Mouse (Mus musculus): Measurements from ENCODE around the gene Thrap3. TPM values are rescaled to one million over a fixed set of nuclear protein-coding genes. Genes with fewer than 3 reads are reported as not detected.
"Not testable (repeated sequence)": the region's sequence is repeated elsewhere in the genome, so short reads cannot be mapped to it uniquely, and the experiment has no call there.

The Thrap3 gene
- polyA plus RNA-seq, 1 experiment from 2014 or later: 130 TPM

GRCm38 (mm10) chr4:126187096-126187495 lies 15.5 kb downstream of the Thrap3 start:
- WGBS: 96% methylated on average over 3 of the region's 3 CpGs
- H3K27me3 ChIP-seq: no peaks in the 10 kb centered on the region
- ATAC-seq (ENCODE audit: low FRiP score, low read depth): no peak

GRCm38 (mm10) chr4:126183034-126183433 lies 19.5 kb downstream of the Thrap3 start:
- no peaks in the 10 kb centered on the region for H3K27me3 ChIP-seq
- H3K4me2 ChIP-seq: no peak overlapping the region
- 87% methylated on average over 5 of the region's 5 CpGs for WGBS
- peaks cover 20% of the 10 kb centered on the region for H3K36me3 ChIP-seq
- no peaks in the 10 kb centered on the region for H3K9me3 ChIP-seq
- no peak for ATAC-seq (ENCODE audit: low FRiP score, low read depth)
- H3K27ac ChIP-seq (replicated peaks): no peak overlapping the region
- no peak overlapping the region for H3K4me3 ChIP-seq
- no peaks in the 10 kb centered on the region for H3K4me1 ChIP-seq (replicated peaks)
- H3K9ac ChIP-seq: no peak overlapping the region

More at GRCm38 (mm10) chr4:126187096-126187495, 15.5 kb downstream of the Thrap3 start:
- H3K27ac ChIP-seq (replicated peaks): no peak overlapping the region
- no peak overlapping the region for H3K4me3 ChIP-seq
- H3K36me3 ChIP-seq: peaks cover 12% of the 10 kb centered on the region; the same call in 1 of the 2 replicates
- H3K4me2 ChIP-seq: no peak overlapping the region
- H3K9ac ChIP-seq: no peak overlapping the region
- H3K4me1 ChIP-seq (replicated peaks): no peaks in the 10 kb centered on the region
- no peaks in the 10 kb centered on the region for H3K9me3 ChIP-seq

GRCm38 (mm10) chr4:126181170-126181957 lies 21.2 kb downstream of the Thrap3 start:
- Histone ChIP-seq H3K27me3 (no peaks in the 10 kb centered on the region), H3K9me3 (no peaks in the 10 kb centered on the region), H3K4me2 (no peak overlapping the region), H3K9ac (no peak overlapping the region), H3K36me3 (peaks cover 33% of the 10 kb centered on the region), H3K4me1 (replicated peaks) (no peaks in the 10 kb centered on the region), H3K27ac (replicated peaks) (no peak overlapping the region), H3K4me3 (no peak overlapping the region)
- no peak for ATAC-seq (ENCODE audit: low FRiP score, low read depth)
- 57% methylated on average over 7 of the region's 7 CpGs for WGBS

GRCm38 (mm10) chr4:126175980-126176379 lies 26.6 kb downstream of the Thrap3 start:
- H3K9ac ChIP-seq, H3K9me3 ChIP-seq: not testable (repeated sequence)

GRCm38 (mm10) chr4:126173800-126174199 lies 28.8 kb downstream of the Thrap3 start:
- ATAC-seq (ENCODE audit: low FRiP score, low read depth): no peak
- 94% methylated on average over 5 of the region's 5 CpGs for WGBS

More at GRCm38 (mm10) chr4:126175980-126176379, 26.6 kb downstream of the Thrap3 start:
- H3K4me2 ChIP-seq; H3K27me3 ChIP-seq; H3K27ac ChIP-seq (replicated peaks); ATAC-seq (ENCODE audit: low FRiP score, low read depth); H3K4me1 ChIP-seq (replicated peaks); H3K4me3 ChIP-seq: not testable (repeated sequence)
- H3K36me3 ChIP-seq: peaks cover 75% of the 10 kb centered on the region
- WGBS: 95% methylated on average over 7 of the region's 7 CpGs

GRCm38 (mm10) chr4:126170737-126171136 lies 31.8 kb downstream of the Thrap3 start:
- H3K4me2 ChIP-seq; H3K9me3 ChIP-seq; ATAC-seq (ENCODE audit: low FRiP score, low read depth); H3K27ac ChIP-seq (replicated peaks); H3K4me3 ChIP-seq; H3K4me1 ChIP-seq (replicated peaks); H3K9ac ChIP-seq; H3K27me3 ChIP-seq: not testable (repeated sequence)
- WGBS: 96% methylated on average over 5 of the region's 5 CpGs
- peaks cover 76% of the 10 kb centered on the region for H3K36me3 ChIP-seq

More at GRCm38 (mm10) chr4:126173800-126174199, 28.8 kb downstream of the Thrap3 start:
- H3K9ac ChIP-seq: no peak overlapping the region
- H3K4me2 ChIP-seq: no peak overlapping the region
- H3K4me1 ChIP-seq (replicated peaks): no peaks in the 10 kb centered on the region
- H3K36me3 ChIP-seq: peaks cover 78% of the 10 kb centered on the region
- H3K27me3 ChIP-seq: no peaks in the 10 kb centered on the region
- H3K9me3 ChIP-seq: no peaks in the 10 kb centered on the region
- no peak overlapping the region for H3K4me3 ChIP-seq
- H3K27ac ChIP-seq (replicated peaks): no peak overlapping the region

- no peaks in the 10 kb centered on the region for H3K27me3 ChIP-seq
- no peak for ATAC-seq (ENCODE audit: low FRiP score, low read depth)
- no peaks in the 10 kb centered on the region for H3K9me3 ChIP-seq
- no peak overlapping the region for H3K9ac ChIP-seq
- no peak overlapping the region for H3K27ac ChIP-seq (replicated peaks)
- no peak overlapping the region for H3K4me2 ChIP-seq
- no peak overlapping the region for H3K4me3 ChIP-seq
- 92% methylated on average over 6 of the region's 6 CpGs for WGBS
- H3K36me3 ChIP-seq: peaks cover 63% of the 10 kb centered on the region
- H3K4me1 ChIP-seq (replicated peaks): no peaks in the 10 kb centered on the region
These were observed 33.7 kb downstream of the Thrap3 start for GRCm38 (mm10) chr4:126168851-126169250.

GRCm38 (mm10) chr4:126166084-126166483 lies 36.5 kb downstream of the Thrap3 start:
- Histone ChIP-seq H3K9ac (no peak overlapping the region), H3K4me1 (replicated peaks) (peaks cover 13% of the 10 kb centered on the region), H3K27me3 (no peaks in the 10 kb centered on the region), H3K4me2 (no peak overlapping the region), H3K9me3 (no peaks in the 10 kb centered on the region), H3K27ac (replicated peaks) (no peak overlapping the region), H3K36me3 (peaks cover 40% of the 10 kb centered on the region), H3K4me3 (no peak overlapping the region)
- no peak for ATAC-seq (ENCODE audit: low FRiP score, low read depth)
- WGBS: 81% methylated on average over 3 of the region's 3 CpGs

GRCm38 (mm10) chr4:126165092-126165491 lies 37.5 kb downstream of the Thrap3 start:
- not testable (repeated sequence) for H3K4me2 ChIP-seq; ATAC-seq (ENCODE audit: low FRiP score, low read depth); H3K9me3 ChIP-seq; H3K4me3 ChIP-seq; H3K27me3 ChIP-seq; H3K9ac ChIP-seq; H3K27ac ChIP-seq (replicated peaks)
- Histone ChIP-seq H3K36me3 (peaks cover 33% of the 10 kb centered on the region), H3K4me1 (replicated peaks) (peaks cover 13% of the 10 kb centered on the region)
- 67% methylated on average over 10 of the region's 10 CpGs for WGBS

GRCm38 (mm10) chr4:126163685-126164084 lies 38.9 kb downstream of the Thrap3 start:
- H3K4me2 ChIP-seq: no peak overlapping the region
- no peaks in the 10 kb centered on the region for H3K27me3 ChIP-seq
- no peak overlapping the region for H3K9ac ChIP-seq
- H3K36me3 ChIP-seq: peaks cover 22% of the 10 kb centered on the region
- peaks cover 13% of the 10 kb centered on the region for H3K4me1 ChIP-seq (replicated peaks)
- no peaks in the 10 kb centered on the region for H3K9me3 ChIP-seq
- H3K27ac ChIP-seq (replicated peaks): no peak overlapping the region
- no peak overlapping the region for H3K4me3 ChIP-seq
- WGBS: 68% methylated on average over 4 of the region's 4 CpGs
- no peak for ATAC-seq (ENCODE audit: low FRiP score, low read depth)

- Histone ChIP-seq H3K9ac (peak within 1 kb of the TSS; percentile 77), H3K4me1 (replicated peaks) (peaks cover 13% of the 10 kb centered on the region), H3K4me3 (peak within 1 kb of the TSS; percentile 58), H3K36me3 (peaks cover 22% of the 10 kb centered on the region), H3K27ac (replicated peaks) (peak within 1 kb of the TSS; percentile 45; the same call in 1 of the 2 replicates), H3K9me3 (no peaks in the 10 kb centered on the region), H3K27me3 (no peaks in the 10 kb centered on the region), H3K4me2 (peak within 1 kb of the TSS; percentile 98)
- 0 out of 2 replicates have a peak, but pooled peaks have one; percentile 5 for ATAC-seq (ENCODE audit: low FRiP score, low read depth)
- 8% methylated on average over 22 of the region's 22 CpGs for WGBS
These were observed 39.4 kb downstream of the Thrap3 start, which contains the start of gene Sh3d21 for GRCm38 (mm10) chr4:126163067-126163659. Gene Sh3d21, minus strand, starts transcription at chr4:126163491.

- H3K27ac ChIP-seq (replicated peaks): peak overlapping the region; percentile 45; the same call in 1 of the 2 replicates
- H3K9ac ChIP-seq: peak overlapping the region; percentile 77
- H3K27me3 ChIP-seq: no peaks in the 10 kb centered on the region
- peak overlapping the region; percentile 58 for H3K4me3 ChIP-seq
- peaks cover 18% of the 10 kb centered on the region for H3K36me3 ChIP-seq
- no peaks in the 10 kb centered on the region for H3K9me3 ChIP-seq
- under 1% methylated on average over 44 of the region's 44 CpGs for WGBS
- peak overlapping the region; percentile 98 for H3K4me2 ChIP-seq
- peaks cover 13% of the 10 kb centered on the region for H3K4me1 ChIP-seq (replicated peaks)
- peak; percentile 92 for ATAC-seq (ENCODE audit: low FRiP score, low read depth)
These were observed 40.0 kb downstream of the Thrap3 start for GRCm38 (mm10) chr4:126162544-126163066.

Measured in hindbrain, embryonic 15.5 days (tissue).